Mouse (Mus musculus): ENCODE data around the gene Gm20671. TPM values are rescaled to one million over a fixed set of nuclear protein-coding genes. Genes with fewer than 3 reads are reported as not detected.
"Not testable (repeated sequence)": the region's sequence is repeated elsewhere in the genome, so short reads cannot be mapped to it uniquely, and the experiment has no call there.

Gene Gm20671
- total RNA-seq, 2 experiments from 2014 or later: not detected

GRCm38 (mm10) chr5:32785313-32785915, 41.5 kb downstream of the Gm20671 start, which contains the start of gene Pisd:
TSS of gene Pisd (minus strand) at chr5:32785646.
- DNase-seq: peak; percentile 92

GRCm38 (mm10) chr5:32784726-32785125, 42.2 kb downstream of the Gm20671 start:
- no peak for DNase-seq

- DNase-seq: no peak
Measured at GRCm38 (mm10) chr5:32781596-32781995, 45.3 kb downstream of the Gm20671 start.

DNA sequence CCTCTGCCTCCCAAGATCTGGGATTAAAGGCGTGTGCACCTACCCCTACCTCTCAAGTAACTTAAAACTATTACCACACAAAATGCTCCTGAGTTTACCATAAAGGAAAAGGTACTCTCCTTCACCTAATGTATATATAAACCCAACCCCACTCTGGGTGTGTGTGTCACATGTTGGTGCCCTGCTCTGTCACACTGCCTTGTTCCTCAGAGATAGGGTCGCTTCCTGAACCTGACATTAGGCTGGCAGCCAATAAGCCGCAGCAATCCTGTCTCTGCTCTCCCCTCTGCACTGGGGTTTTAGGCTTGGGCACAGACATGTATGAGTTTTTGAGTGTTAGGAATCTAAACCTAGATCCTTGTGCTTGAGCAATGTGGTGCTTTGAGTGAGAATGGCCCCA, 48.7 kb downstream of the Gm20671 start:
- no peak for DNase-seq

GRCm38 (mm10) chr5:32772361-32772760, 54.5 kb downstream of the Gm20671 start:
- DNase-seq: no peak

GRCm38 (mm10) chr5:32767636-32768373, 59.1 kb downstream of the Gm20671 start:
- DNase-seq: no peak

DNA sequence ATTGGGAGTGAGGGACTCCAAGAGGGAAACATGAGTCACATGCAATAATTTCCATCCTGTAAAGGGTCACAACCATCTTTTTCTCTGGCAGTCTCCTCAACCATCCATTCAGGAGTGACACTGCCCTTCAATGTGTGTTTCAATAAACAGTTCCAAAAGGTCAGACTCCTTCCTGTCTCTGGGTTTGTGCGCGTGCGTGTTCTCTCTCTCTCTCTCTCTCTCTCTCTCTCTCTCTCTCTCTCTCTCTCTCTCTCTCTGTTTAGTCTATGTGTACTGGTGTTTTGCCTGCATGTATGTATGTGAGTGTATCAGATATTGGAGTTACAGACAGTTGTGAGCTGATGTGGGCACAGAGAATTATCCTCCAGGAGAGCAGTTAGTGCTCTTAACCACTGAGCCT, 59.9 kb downstream of the Gm20671 start:
- no peak for DNase-seq

- no peak for DNase-seq
Measured at GRCm38 (mm10) chr5:32761566-32762140, 65.3 kb downstream of the Gm20671 start.

GRCm38 (mm10) chr5:32760787-32761186, 66.1 kb downstream of the Gm20671 start:
- DNase-seq: no peak

- DNase-seq: not testable (repeated sequence)
Measured at GRCm38 (mm10) chr5:32760352-32760751, 66.6 kb downstream of the Gm20671 start.

DNA sequence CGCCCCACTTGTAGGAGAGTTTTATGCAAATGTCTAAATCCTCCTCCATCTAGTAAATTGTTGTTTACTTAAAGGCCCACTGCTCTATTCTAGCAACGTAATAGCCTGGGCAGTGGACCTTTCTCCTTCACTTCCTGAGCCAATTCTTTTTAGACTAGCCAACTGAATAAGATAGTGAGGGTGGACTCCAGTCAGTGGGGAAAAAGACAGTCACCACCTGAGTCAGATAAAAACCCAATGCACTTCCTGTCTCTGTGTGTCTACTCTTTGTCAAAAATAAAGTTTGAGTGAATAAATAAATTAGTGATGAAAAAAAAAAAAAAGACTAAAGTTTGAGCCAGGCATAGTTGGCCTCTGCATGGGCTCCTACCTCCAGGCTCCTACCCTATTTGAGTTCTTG, 67.2 kb downstream of the Gm20671 start:
- no peak for DNase-seq

DNA sequence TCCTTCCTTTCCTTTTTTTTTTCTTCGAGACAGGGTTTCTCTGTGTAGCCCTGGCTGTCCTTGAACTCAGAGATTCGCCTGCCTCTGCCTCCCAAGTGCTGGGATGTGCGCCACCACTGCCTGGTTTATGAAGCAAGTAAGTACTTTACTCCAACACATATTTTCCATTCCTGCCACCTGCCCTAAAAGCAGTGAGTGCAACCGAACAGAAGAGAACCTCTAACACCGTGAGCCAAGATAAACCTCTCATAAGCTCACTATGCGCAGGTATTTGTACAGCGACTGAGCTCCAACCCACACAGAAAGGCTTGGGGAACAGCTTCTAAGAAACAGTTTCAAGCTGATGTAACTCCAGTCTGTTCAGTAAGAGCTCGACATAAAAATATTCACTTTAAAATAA, 70.8 kb downstream of the Gm20671 start:
- DNase-seq: no peak

GRCm38 (mm10) chr5:32751736-32752135, 75.2 kb downstream of the Gm20671 start:
- no peak for DNase-seq

- no peak for DNase-seq
Measured at GRCm38 (mm10) chr5:32748936-32749335, 78.0 kb downstream of the Gm20671 start.

GRCm38 (mm10) chr5:32747650-32748375, 79.1 kb downstream of the Gm20671 start:
- DNase-seq: peak; percentile 40

GRCm38 (mm10) chr5:32745705-32746655, 80.9 kb downstream of the Gm20671 start:
- DNase-seq: peak; percentile 86

DNA sequence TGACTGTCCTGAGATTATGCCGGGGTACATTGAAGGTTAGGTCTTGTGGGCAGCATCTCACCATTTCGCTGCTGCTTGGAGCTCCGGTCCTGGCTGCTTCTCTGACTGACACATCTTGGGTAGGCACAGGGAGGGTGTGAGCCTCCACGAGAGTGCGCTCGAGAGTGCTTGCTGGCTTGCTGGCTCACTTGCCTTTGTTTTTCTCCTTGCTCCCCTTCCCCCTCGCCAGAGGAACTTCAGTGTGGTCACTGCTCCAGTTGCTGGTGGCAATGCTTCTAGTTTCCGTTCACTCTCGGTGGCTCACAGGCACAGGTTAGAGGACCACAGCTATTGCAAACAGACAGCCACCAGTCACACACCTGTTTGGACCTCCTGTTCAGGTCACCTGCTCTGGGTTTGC, 84.8 kb downstream of the Gm20671 start:
- no peak for DNase-seq

DNA sequence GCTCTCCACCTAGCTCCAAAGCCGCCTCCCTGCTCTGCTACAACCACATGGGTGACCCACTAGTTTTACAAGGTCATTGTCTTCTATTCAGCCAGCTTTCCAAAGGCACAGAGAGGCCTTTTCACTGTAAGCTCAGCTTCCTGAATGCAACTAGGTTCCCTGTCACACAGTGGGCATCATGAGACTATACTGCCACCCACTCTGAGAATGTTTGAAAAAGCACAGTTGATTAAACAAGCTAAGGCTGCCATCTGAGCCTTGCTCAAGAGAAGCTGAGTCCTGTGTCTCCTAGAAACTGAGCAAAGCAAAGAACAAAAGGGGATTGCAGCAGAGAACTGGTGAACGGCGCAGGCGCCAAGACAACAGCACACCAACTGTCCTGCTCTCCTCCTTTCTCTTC, 85.5 kb downstream of the Gm20671 start:
- DNase-seq: not testable (repeated sequence)

DNA sequence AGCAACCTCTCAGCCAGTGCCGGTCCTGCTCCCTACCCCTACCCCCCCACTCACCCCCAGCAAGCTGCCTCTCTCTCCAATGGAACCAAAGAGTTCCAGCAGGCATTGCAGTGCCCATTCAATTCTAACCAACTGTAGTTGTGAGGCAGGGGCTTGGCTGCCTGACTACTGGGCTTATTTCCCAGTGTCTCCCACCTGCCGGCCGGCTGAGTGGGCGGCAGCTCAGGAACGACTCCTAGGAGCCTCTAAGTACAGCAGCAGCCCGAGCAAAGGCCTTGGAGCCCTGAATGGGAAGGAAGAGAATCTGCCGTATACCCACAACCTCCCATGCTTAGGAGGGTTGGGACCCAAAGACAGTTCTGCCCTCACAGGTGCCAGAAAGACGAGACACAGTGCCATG, 86.1 kb downstream of the Gm20671 start:
- DNase-seq: not testable (repeated sequence)

DNA sequence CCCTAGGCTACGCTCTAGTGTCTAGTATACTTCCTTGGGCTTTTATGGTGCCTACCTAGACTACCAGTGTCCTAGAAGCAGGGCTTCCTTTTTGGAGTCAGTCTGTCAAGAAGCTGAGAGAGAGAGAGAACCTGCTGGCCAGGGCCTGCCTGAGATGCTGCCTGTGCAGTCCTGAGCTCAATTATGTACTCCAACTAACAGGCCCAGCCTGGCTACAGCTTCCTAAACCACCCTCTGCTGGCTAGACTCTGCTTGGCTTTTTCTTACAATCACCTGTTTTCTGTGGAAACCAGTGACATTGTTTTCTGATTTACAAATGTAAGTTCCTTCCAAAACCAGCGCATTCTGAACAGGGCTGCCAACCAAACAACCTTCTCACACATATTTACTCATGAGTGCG, 86.8 kb downstream of the Gm20671 start:
- no peak for DNase-seq

GRCm38 (mm10) chr5:32736770-32737169, 90.1 kb downstream of the Gm20671 start:
- DNase-seq: not testable (repeated sequence)

GRCm38 (mm10) chr5:32735779-32736178, 91.1 kb downstream of the Gm20671 start:
- DNase-seq: no peak
